Mouse (Mus musculus) heart, postnatal 0 days (tissue): ENCODE measurements at regions not wholly inside any gene's neighbourhood (a gene's known extent, or its start where the extent isn't known, plus 50 kb on each side); places are given as distances from the start of the nearest gene placed in this dataset.

Source experiments
- ATAC-seq: fragments of 200-750 bp; cut with Nextera tagmentation; 2 replicates; pipeline ENCODE4 v1.8.0; 2017; ENCODE audit warnings: low read depth, moderate number of reproducible peaks, moderate library complexity; ENCODE audit not compliant: insufficient read depth
- DNase-seq: peaks from one replicate; pipeline ENCODE4 v3.0.0-alpha.2; 2016; ENCODE audit warnings: low spot score
- H3K27ac ChIP-seq: fragments of 300-500 bp; sonication (generic); 2 replicates; pipeline ENCODE4 v1.5.1; 2014; ENCODE audit warnings: low read depth, mild to moderate bottlenecking
- H3K27me3 ChIP-seq: fragments of 300-500 bp; sonication (generic); 2 replicates; pipeline ENCODE4 v1.6.1; 2014; ENCODE audit warnings: low read length, mixed read lengths; ENCODE audit not compliant: control insufficient read depth, insufficient read depth
- H3K36me3 ChIP-seq: fragments of 300-500 bp; sonication (generic); replicated peaks from 2 replicates; pipeline ENCODE4 v1.6.1; 2014; ENCODE audit warnings: low read length, mixed read lengths; ENCODE audit not compliant: control insufficient read depth, insufficient read depth
- H3K4me1 ChIP-seq: fragments of 300-500 bp; sonication (generic); 2 replicates; pipeline ENCODE4 v1.6.1; 2014; ENCODE audit warnings: antibody characterized with exemption; ENCODE audit not compliant: control insufficient read depth, insufficient read depth
- H3K4me2 ChIP-seq: fragments of 300-500 bp; sonication (generic); 2 replicates; pipeline ENCODE4 v1.6.1; 2014; ENCODE audit warnings: low read depth, mild to moderate bottlenecking, low read length, moderate library complexity
- H3K4me3 ChIP-seq: fragments of 300-500 bp; sonication (generic); 2 replicates; pipeline ENCODE4 v1.5.1; 2014; ENCODE audit warnings: low read depth, low read length
- H3K9ac ChIP-seq: fragments of 300-500 bp; sonication (generic); replicated peaks from 2 replicates; pipeline ENCODE4 v1.6.1; 2014; ENCODE audit warnings: low read depth, low read length, mixed read lengths
- H3K9me3 ChIP-seq: fragments of 300-500 bp; sonication (generic); replicated peaks from 2 replicates; pipeline ENCODE4 v1.6.1; 2016; ENCODE audit warnings: low read length; ENCODE audit not compliant: control insufficient read depth
- CTCF ChIP-seq: IDR thresholded peaks from 2 replicates; pipeline ENCODE4 v1.5.1; 2016; ENCODE audit warnings: antibody characterized with exemption, control low read depth, low read depth
- EP300 ChIP-seq: IDR thresholded peaks from 2 replicates; pipeline ENCODE4 v1.6.1; 2016; ENCODE audit warnings: antibody characterized with exemption, low read depth
- WGBS: fragments of 180-500 bp; shearing (Covaris S2); extraction: QIAGEN DNeasy Blood & Tissue Kit; methylation state at CpG from one replicate; pipeline ENCODE4 v1.1.7; 2014; 5-methylcytosine and 5-hydroxymethylcytosine counted together

GRCm38 (mm10) chr14:19665756-19666155 is 63.4 kb upstream of the Gm5458 start:
- peak; percentile 51 for DNase-seq
- Histone ChIP-seq H3K4me2 (no peak overlapping the region), H3K4me1 (no peaks in the 10 kb centered on the region), H3K36me3 (no peaks in the 10 kb centered on the region), H3K4me3 (no peak overlapping the region), H3K27me3 (no peaks in the 10 kb centered on the region), H3K9ac (no peak overlapping the region), H3K9me3 (no peaks in the 10 kb centered on the region), H3K27ac (no peak overlapping the region)
- ATAC-seq = no peak
- no peak for TF ChIP-seq CTCF
- no peak for TF ChIP-seq EP300
- WGBS = 13% methylated on average over 4 of the region's 4 CpGs

- WGBS = 62% methylated on average over 2 of the region's 2 CpGs
- Histone ChIP-seq H3K36me3 (no peaks in the 10 kb centered on the region), H3K9me3 (no peaks in the 10 kb centered on the region), H3K27ac (no peak overlapping the region), H3K4me1 (no peaks in the 10 kb centered on the region), H3K4me3 (no peak overlapping the region), H3K4me2 (no peak overlapping the region), H3K27me3 (no peaks in the 10 kb centered on the region), H3K9ac (no peak overlapping the region)
- TF ChIP-seq CTCF = no peak
- no peak for TF ChIP-seq EP300
- DNase-seq (no peak), ATAC-seq (no peak)
Observed at GRCm38 (mm10) chr14:19674046-19674445, 71.7 kb upstream of the Gm5458 start.

GRCm38 (mm10) chr14:19688426-19688825 is 62.6 kb upstream of the Nid2 start:
- TF ChIP-seq EP300 = no peak
- TF ChIP-seq CTCF = no peak
- no peaks in the 10 kb centered on the region for H3K36me3 ChIP-seq
- no peak overlapping the region for H3K4me2 ChIP-seq
- ATAC-seq = no peak
- no peak overlapping the region for H3K9ac ChIP-seq
- no peak overlapping the region for H3K4me3 ChIP-seq
- no peak for DNase-seq
- H3K4me1 ChIP-seq = no peaks in the 10 kb centered on the region
- no peak overlapping the region for H3K27ac ChIP-seq
- no peaks in the 10 kb centered on the region for H3K27me3 ChIP-seq
- H3K9me3 ChIP-seq = no peaks in the 10 kb centered on the region

GRCm38 (mm10) chr14:19693606-19694005 is 57.5 kb upstream of the Nid2 start:
- H3K4me1 ChIP-seq = no peaks in the 10 kb centered on the region
- no peak overlapping the region for H3K9ac ChIP-seq
- H3K27me3 ChIP-seq = no peaks in the 10 kb centered on the region
- no peak overlapping the region for H3K4me2 ChIP-seq
- no peaks in the 10 kb centered on the region for H3K9me3 ChIP-seq
- DNase-seq (no peak), ATAC-seq (no peak)
- no peak overlapping the region for H3K27ac ChIP-seq
- WGBS = 11% methylated on average over 2 of the region's 2 CpGs
- TF ChIP-seq EP300 (no peak), CTCF (no peak)
- no peak overlapping the region for H3K4me3 ChIP-seq
- no peaks in the 10 kb centered on the region for H3K36me3 ChIP-seq

- Histone ChIP-seq H3K4me2 (no peak overlapping the region), H3K4me3 (no peak overlapping the region), H3K9ac (no peak overlapping the region), H3K36me3 (no peaks in the 10 kb centered on the region), H3K27me3 (no peaks in the 10 kb centered on the region), H3K9me3 (no peaks in the 10 kb centered on the region), H3K27ac (no peak overlapping the region), H3K4me1 (no peaks in the 10 kb centered on the region)
- DNase-seq = no peak
- no peak for ATAC-seq
- no peak for TF ChIP-seq EP300
- TF ChIP-seq CTCF = no peak
Observed at GRCm38 (mm10) chr14:19694289-19694688, 56.8 kb upstream of the Nid2 start.

GRCm38 (mm10) chr14:19699497-19699896 is 51.6 kb upstream of the Nid2 start:
- H3K4me2 ChIP-seq = no peak overlapping the region
- no peak for TF ChIP-seq CTCF
- TF ChIP-seq EP300 = no peak
- ATAC-seq = no peak

More at GRCm38 (mm10) chr14:19699497-19699896, 51.6 kb upstream of the Nid2 start:
- no peak overlapping the region for H3K4me3 ChIP-seq
- H3K27me3 ChIP-seq = no peaks in the 10 kb centered on the region
- DNase-seq = no peak
- no peaks in the 10 kb centered on the region for H3K36me3 ChIP-seq
- no peak overlapping the region for H3K9ac ChIP-seq
- 75% methylated on average over 4 of the region's 4 CpGs for WGBS
- no peak overlapping the region for H3K27ac ChIP-seq
- H3K9me3 ChIP-seq = 0 out of 2 replicates have a peak, but pooled peaks cover 3% of the 10 kb centered on the region
- H3K4me1 ChIP-seq = no peaks in the 10 kb centered on the region
